Mouse (Mus musculus): ENCODE results near the gene Pkp1.

- no peak for TF ChIP-seq MYOG (IDR thresholded peaks at IDR 0.05; ENCODE audit: control insufficient read depth, extremely low read depth, insufficient read length)
- no peak for TF ChIP-seq CTCF (IDR thresholded peaks at IDR 0.05; ENCODE audit: control insufficient read depth, insufficient read depth, insufficient read length)
- no peak for TF ChIP-seq MYOD1 (IDR thresholded peaks at IDR 0.05; ENCODE audit: control insufficient read depth, insufficient read length, low read depth)
- TF ChIP-seq USF1 (IDR thresholded peaks at IDR 0.05; ENCODE audit: low read depth), result no peak
- no peak for TF ChIP-seq MAX (IDR thresholded peaks at IDR 0.05)
- TF ChIP-seq CEBPB (IDR thresholded peaks at IDR 0.05; ENCODE audit: low read depth), result no peak
Observed at GRCm38 (mm10) chr1:135906736-135907135, 12.3 kb downstream of the Pkp1 start.
